Mouse (Mus musculus): Measurements from ENCODE around the gene Zswim8. TPM values are rescaled to one million over a fixed set of nuclear protein-coding genes. Genes with fewer than 3 reads are reported as not detected.
A peak's percentile ranks its signal among the peaks of the same experiment; 100 is the strongest.

Gene Zswim8
- polyA plus RNA-seq, 1 experiment from 2014 or later = 43.1 TPM

GRCm38 (mm10) chr14:20764942-20765341 lies 57.6 kb downstream of the Zswim8 start:
- Histone ChIP-seq H3K27ac (no peak overlapping the region), H3K9me3 (no peaks in the 10 kb centered on the region), H3K4me1 (peaks cover 7% of the 10 kb centered on the region), H3K9ac (no peak overlapping the region), H3K27me3 (no peaks in the 10 kb centered on the region), H3K36me3 (peaks cover 81% of the 10 kb centered on the region), H3K4me3 (no peak overlapping the region), H3K4me2 (replicated peaks) (no peak overlapping the region)
- 89% methylated on average over 5 of the region's 5 CpGs for WGBS
- no peak for ATAC-seq (ENCODE audit: low FRiP score, low read depth)

GRCm38 (mm10) chr14:20765642-20766258 lies 58.4 kb downstream of the Zswim8 start:
- 26% methylated on average over 12 of the region's 12 CpGs for WGBS
- H3K4me3 ChIP-seq = no peak overlapping the region
- no peak overlapping the region for H3K9ac ChIP-seq
- no peaks in the 10 kb centered on the region for H3K9me3 ChIP-seq
- peaks cover 7% of the 10 kb centered on the region for H3K4me1 ChIP-seq
- no peak overlapping the region for H3K4me2 ChIP-seq (replicated peaks)
- H3K27ac ChIP-seq = peak overlapping the region; percentile 55; the same call in 1 of the 2 replicates
- peaks cover 80% of the 10 kb centered on the region for H3K36me3 ChIP-seq
- H3K27me3 ChIP-seq = no peaks in the 10 kb centered on the region
- peak; percentile 83 for ATAC-seq (ENCODE audit: low FRiP score, low read depth)

- Histone ChIP-seq H3K4me2 (replicated peaks) (no peak overlapping the region), H3K9me3 (no peaks in the 10 kb centered on the region), H3K27me3 (no peaks in the 10 kb centered on the region), H3K36me3 (peaks cover 75% of the 10 kb centered on the region), H3K27ac (no peak overlapping the region), H3K4me3 (no peak overlapping the region), H3K4me1 (peaks cover 7% of the 10 kb centered on the region), H3K9ac (no peak overlapping the region)
- ATAC-seq (ENCODE audit: low FRiP score, low read depth) = no peak
- 90% methylated on average over 7 of the region's 7 CpGs for WGBS
Observed at GRCm38 (mm10) chr14:20767936-20768335, 60.6 kb downstream of the Zswim8 start.

GRCm38 (mm10) chr14:20768581-20768980 lies 61.2 kb downstream of the Zswim8 start:
- H3K4me2 ChIP-seq (replicated peaks) = no peak overlapping the region
- no peaks in the 10 kb centered on the region for H3K9me3 ChIP-seq
- ATAC-seq (ENCODE audit: low FRiP score, low read depth) = no peak
- H3K9ac ChIP-seq = no peak overlapping the region
- 68% methylated on average over 5 of the region's 5 CpGs for WGBS
- no peaks in the 10 kb centered on the region for H3K27me3 ChIP-seq
- peaks cover 70% of the 10 kb centered on the region for H3K36me3 ChIP-seq
- peaks cover 7% of the 10 kb centered on the region for H3K4me1 ChIP-seq
- H3K4me3 ChIP-seq = no peak overlapping the region
- H3K27ac ChIP-seq = no peak overlapping the region

- WGBS = 83% methylated on average over 3 of the region's 3 CpGs
- ATAC-seq (ENCODE audit: low FRiP score, low read depth) = no peak
Observed at GRCm38 (mm10) chr14:20771941-20772340, 64.6 kb downstream of the Zswim8 start.

GRCm38 (mm10) chr14:20772808-20773207 lies 65.5 kb downstream of the Zswim8 start:
- H3K9me3 ChIP-seq = no peaks in the 10 kb centered on the region
- no peak overlapping the region for H3K27ac ChIP-seq
- H3K4me2 ChIP-seq (replicated peaks) = no peak overlapping the region
- peaks cover 21% of the 10 kb centered on the region for H3K4me1 ChIP-seq
- H3K4me3 ChIP-seq = no peak overlapping the region
- ATAC-seq (ENCODE audit: low FRiP score, low read depth) = no peak
- no peak overlapping the region for H3K9ac ChIP-seq
- WGBS = 80% methylated on average over 6 of the region's 6 CpGs
- H3K27me3 ChIP-seq = no peaks in the 10 kb centered on the region
- peaks cover 57% of the 10 kb centered on the region for H3K36me3 ChIP-seq

More at GRCm38 (mm10) chr14:20771941-20772340, 64.6 kb downstream of the Zswim8 start:
- Histone ChIP-seq H3K9me3 (no peaks in the 10 kb centered on the region), H3K27me3 (no peaks in the 10 kb centered on the region), H3K4me1 (peaks cover 21% of the 10 kb centered on the region), H3K4me2 (replicated peaks) (no peak overlapping the region), H3K9ac (no peak overlapping the region), H3K36me3 (peaks cover 49% of the 10 kb centered on the region), H3K4me3 (no peak overlapping the region), H3K27ac (no peak overlapping the region)

Small RNA genes lying within 50 kb of the gene (microRNA-seq; reads per million reads assigned to microRNA genes)
- not detected for gene Mir6946

Other genes with a start within 250 kb of the Zswim8 start
- 36.1 and 37.4 TPM in 2 replicates for gene Anxa7, start 227.4 kb upstream of the Zswim8 start, polyA plus RNA-seq (2015; fragmentation: Nextera tagmentation; extraction: Ambion mirVana)
- 1.3 and 1.9 TPM in 2 replicates for gene Mss51, start 210.7 kb upstream of the Zswim8 start, polyA plus RNA-seq (2015; fragmentation: Nextera tagmentation; extraction: Ambion mirVana)
- 59.8 and 60.5 TPM in 2 replicates for gene Ppp3cb, start 161.0 kb upstream of the Zswim8 start, polyA plus RNA-seq (2015; fragmentation: Nextera tagmentation; extraction: Ambion mirVana)
- 7.3 and 9.1 TPM in 2 replicates for gene Usp54, start 66.5 kb upstream of the Zswim8 start, polyA plus RNA-seq (2015; fragmentation: Nextera tagmentation; extraction: Ambion mirVana)
- gene Myoz1, start 51.0 kb upstream of the Zswim8 start, polyA plus RNA-seq (2015; fragmentation: Nextera tagmentation; extraction: Ambion mirVana) = 2.4 and 2.8 TPM in 2 replicates
- gene Synpo2l, start 39.2 kb upstream of the Zswim8 start, polyA plus RNA-seq (2015; fragmentation: Nextera tagmentation; extraction: Ambion mirVana) = 19.6 and 20.8 TPM in 2 replicates
- gene Sec24c, start 33.2 kb upstream of the Zswim8 start, polyA plus RNA-seq (2015; fragmentation: Nextera tagmentation; extraction: Ambion mirVana) = 85.0 and 90.7 TPM in 2 replicates
- gene Fut11, start 12.6 kb upstream of the Zswim8 start, polyA plus RNA-seq (2015; fragmentation: Nextera tagmentation; extraction: Ambion mirVana) = 27.4 and 28.5 TPM in 2 replicates
- 194 and 196 TPM in 2 replicates for gene Chchd1, start 4.5 kb upstream of the Zswim8 start, polyA plus RNA-seq (2015; fragmentation: Nextera tagmentation; extraction: Ambion mirVana)
- 27.9 and 30.5 TPM in 2 replicates for gene Ndst2, start 27.0 kb downstream of the Zswim8 start, polyA plus RNA-seq (2015; fragmentation: Nextera tagmentation; extraction: Ambion mirVana)
- 63.5 and 74.6 TPM in 2 replicates for gene Camk2g, start 86.5 kb downstream of the Zswim8 start, polyA plus RNA-seq (2015; fragmentation: Nextera tagmentation; extraction: Ambion mirVana)
- 2.9 and 3.0 TPM in 2 replicates for gene Plau, start 129.1 kb downstream of the Zswim8 start, polyA plus RNA-seq (2015; fragmentation: Nextera tagmentation; extraction: Ambion mirVana)
- gene Vcl, start 221.8 kb downstream of the Zswim8 start, polyA plus RNA-seq (2015; fragmentation: Nextera tagmentation; extraction: Ambion mirVana) = 47.7 and 58.8 TPM in 2 replicates